Mouse (Mus musculus) ES-Bruce4 (cell line): Measurements from ENCODE around the gene Emx2.

Source experiments
- CTCF ChIP-seq: IDR thresholded peaks from one replicate; pipeline ENCODE4 v1.8.1; 2011; ENCODE audit warnings: low read depth, low read length
- POLR2A ChIP-seq: IDR thresholded peaks from one replicate; pipeline ENCODE4 v1.8.1; 2011; ENCODE audit warnings: low read length; ENCODE audit not compliant: insufficient read depth

DNA sequence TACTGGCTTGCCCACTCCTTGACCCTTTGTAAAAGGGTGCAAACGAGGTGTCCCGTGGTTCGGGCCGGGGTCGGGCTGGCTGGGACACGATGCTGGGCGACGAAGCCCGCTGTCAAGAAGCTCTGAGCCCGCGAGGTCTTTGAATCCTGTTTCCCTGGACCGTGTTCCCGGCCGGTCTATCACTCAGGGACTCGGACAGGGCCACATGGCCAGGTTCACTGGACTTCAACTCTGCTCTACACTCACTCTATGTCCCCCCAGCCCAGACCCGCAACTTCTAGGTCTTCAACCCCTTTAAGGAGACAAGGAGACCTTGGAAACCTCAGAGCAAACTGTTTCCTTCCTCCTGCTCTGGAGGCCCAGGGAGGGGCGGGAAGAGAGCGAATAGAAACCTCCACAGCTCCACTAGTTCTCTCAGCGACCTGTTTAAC lies 1.7 kb downstream of the Emx2 start:
- TF ChIP-seq CTCF (no peak), POLR2A (no peak)
